In the genomic region with DNA sequence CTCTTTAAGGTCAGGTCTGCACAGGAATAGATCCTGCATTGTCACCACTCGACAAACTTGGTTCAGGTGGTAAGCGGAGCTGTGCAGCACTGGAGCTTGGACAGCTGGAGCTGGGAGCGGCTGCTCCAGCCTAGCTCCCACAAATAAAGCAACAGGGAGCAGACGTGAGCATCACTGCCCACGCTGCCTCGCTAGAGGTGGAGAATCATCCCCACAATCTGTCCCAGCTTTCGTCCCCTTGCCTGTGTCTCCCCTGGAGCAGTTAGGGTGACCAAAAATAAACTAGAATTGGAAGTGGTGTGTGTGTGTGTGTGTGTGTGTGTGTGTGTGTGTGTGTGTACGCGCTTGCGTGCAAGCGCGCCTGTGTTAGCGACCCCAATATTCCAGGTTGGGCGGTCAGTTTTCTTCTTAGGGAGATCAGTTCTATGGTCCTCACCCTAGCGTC, we compare ENCODE assay signal across 8 mouse cellular contexts. TPM values are rescaled to one million over a fixed set of nuclear protein-coding genes. Genes with fewer than 3 reads are reported as not detected.
DNase-seq lines count a peak whose midpoint lies in the region; ATAC-seq lines count a peak whose summit lies in the region.

No protein-coding gene starts in this region.

- WGBS in embryonic facial prominence, embryonic 15.5 days = 0% methylated on average over 15 of the region's 15 CpGs
- 1% methylated on average over 15 of the region's 15 CpGs for WGBS in hindbrain, embryonic 16.5 days
- 1% methylated on average over 15 of the region's 15 CpGs for whole genome bisulfite sequencing in limb, embryonic 12.5 days

- H3K4me1 ChIP-seq in embryonic facial prominence, embryonic 15.5 days = peaks cover 4% of the 10 kb centered on the region; the same call in 1 of the 2 replicates
- H3K4me1 ChIP-seq in hindbrain, embryonic 16.5 days (ENCODE audit: control insufficient read depth, insufficient read depth, low read depth, low read length) = no peaks in the 10 kb centered on the region; the same call in 1 of the 2 replicates
- H3K4me1 ChIP-seq in limb, embryonic 12.5 days (replicated peaks) = peaks cover 4% of the 10 kb centered on the region; the same call in 1 of the 2 replicates

- H3K9me3 ChIP-seq in embryonic facial prominence, embryonic 15.5 days (replicated peaks) = no peaks in the 10 kb centered on the region
- H3K9me3 ChIP-seq in hindbrain, embryonic 16.5 days (ENCODE audit: control insufficient read depth, low read length) = no peaks in the 10 kb centered on the region
- H3K9me3 ChIP-seq in limb, embryonic 12.5 days = no peaks in the 10 kb centered on the region

- peak overlapping the region; percentile 4; the same call in 1 of the 2 replicates for H3K9ac ChIP-seq in embryonic facial prominence, embryonic 15.5 days
- peak overlapping the region; percentile 91 for H3K9ac ChIP-seq in hindbrain, embryonic 16.5 days (ENCODE audit: low read depth, low read length)
- peak overlapping the region; percentile 87 for H3K9ac ChIP-seq in limb, embryonic 12.5 days (replicated peaks)

- peak overlapping the region; percentile 93 for H3K4me2 ChIP-seq in embryonic facial prominence, embryonic 15.5 days (replicated peaks)
- H3K4me2 ChIP-seq in hindbrain, embryonic 16.5 days (ENCODE audit: low read length) = peak overlapping the region; percentile 74
- peak overlapping the region; percentile 77 for H3K4me2 ChIP-seq in limb, embryonic 12.5 days

- peak overlapping the region; percentile 63 for H3K4me3 ChIP-seq in embryonic facial prominence, embryonic 15.5 days (replicated peaks)
- peak overlapping the region; percentile 95 for H3K4me3 ChIP-seq in hindbrain, embryonic 16.5 days (ENCODE audit: low read length)
- H3K4me3 ChIP-seq in limb, embryonic 12.5 days (replicated peaks) = peak overlapping the region; percentile 74

- no peaks in the 10 kb centered on the region for H3K36me3 ChIP-seq in embryonic facial prominence, embryonic 15.5 days
- no peaks in the 10 kb centered on the region for H3K36me3 ChIP-seq in hindbrain, embryonic 16.5 days (ENCODE audit: control insufficient read depth, insufficient read depth, low read length)
- no peaks in the 10 kb centered on the region for H3K36me3 ChIP-seq in limb, embryonic 12.5 days

- no peaks in the 10 kb centered on the region for H3K27me3 ChIP-seq in embryonic facial prominence, embryonic 15.5 days
- H3K27me3 ChIP-seq in hindbrain, embryonic 16.5 days (replicated peaks; ENCODE audit: control insufficient read depth, insufficient read depth, low read length) = no peaks in the 10 kb centered on the region
- no peaks in the 10 kb centered on the region for H3K27me3 ChIP-seq in limb, embryonic 12.5 days

- ATAC-seq in embryonic facial prominence, embryonic 15.5 days (ENCODE audit: insufficient number of reproducible peaks, low FRiP score, low TSS enrichment, low read depth) = 0 out of 2 replicates have a peak, but pooled peaks have one; percentile 53
- ATAC-seq in hindbrain, embryonic 16.5 days = peak; percentile 72
- peak; percentile 56 for ATAC-seq in limb, embryonic 12.5 days (ENCODE audit: insufficient number of reproducible peaks, insufficient read depth, low FRiP score, low TSS enrichment, low read depth)

- H3K27ac ChIP-seq in embryonic facial prominence, embryonic 15.5 days (replicated peaks) = no peak overlapping the region
- H3K27ac ChIP-seq in hindbrain, embryonic 16.5 days (ENCODE audit: low read depth, low read length) = peak overlapping the region; percentile 96
- no peak overlapping the region for H3K27ac ChIP-seq in limb, embryonic 12.5 days

- DNase-seq in 3T3-L1 (ENCODE audit: low read depth, low spot score) = peak; percentile 2
- DNase-seq in Muller cell, postnatal 12 days (ENCODE audit: inconsistent ontology term) = peak; percentile 28
- peak; percentile 63 for DNase-seq in retina, postnatal 1 day
- no peak for DNase-seq in thymus, postnatal 4 days
- DNase-seq in spleen, postnatal 10 days (ENCODE audit: low spot score in 2 of 2) = no peak

RNA-seq across cellular contexts. Expression of a gene that starts 1.0 kb away (rescaled TPM):
- 1.1 and 1.2 TPM in 2 replicates for polyA plus RNA-seq in embryonic facial prominence, embryonic 15.5 days (2015; fragmentation: Nextera tagmentation; extraction: Ambion mirVana)
- polyA plus RNA-seq in hindbrain, embryonic 16.5 days (2015; fragmentation: Nextera tagmentation; extraction: Ambion mirVana) = 4.5 and 4.7 TPM in 2 replicates
- 2.4 TPM in 2 replicates for polyA plus RNA-seq in limb, embryonic 12.5 days (2016; fragmentation: Nextera tagmentation; extraction: Ambion mirVana)

Comparison
In these comparisons a context has a peak if more than half of its experiments do, and no peak if none do; other contexts are left out.
1. DNase-seq: peak in 3T3-L1 (single experiment), Muller cell, postnatal 12 days (single experiment) and retina, postnatal 1 day (single experiment); none in thymus, postnatal 4 days (single experiment) and spleen, postnatal 10 days (0 of 2).
2. H3K9ac ChIP-seq: peak in every context shown above with its lines; median percentile 91 in hindbrain, embryonic 16.5 days; 87 in limb, embryonic 12.5 days; 4 in embryonic facial prominence, embryonic 15.5 days.
3. Peak in every context shown above with its lines, with median percentiles within 50 percentile points of each other: ATAC-seq, H3K4me2 ChIP-seq and H3K4me3 ChIP-seq.